Mouse (Mus musculus) heart, embryonic 10.5 days (tissue): ENCODE data around the gene Gramd4. TPM values are rescaled to one million over a fixed set of nuclear protein-coding genes. Genes with fewer than 3 reads are reported as not detected.
A peak's percentile ranks its signal among the peaks of the same experiment; 100 is the strongest.

Source experiments
- DNase-seq: peaks from one replicate; pipeline ENCODE4 v3.0.0-alpha.2; 2017; ENCODE audit warnings: low spot score
- H3K27ac ChIP-seq: fragments of 300-500 bp; sonication (generic); 2 replicates; pipeline ENCODE4 v1.5.1; 2016; ENCODE audit warnings: mild to moderate bottlenecking
- H3K27me3 ChIP-seq: fragments of 300-500 bp; sonication (generic); 2 replicates; pipeline ENCODE4 v1.6.1; 2016; ENCODE audit warnings: mild to moderate bottlenecking; ENCODE audit not compliant: poor library complexity, insufficient read depth, severe bottlenecking
- H3K36me3 ChIP-seq: fragments of 300-500 bp; sonication (generic); 2 replicates; pipeline ENCODE4 v1.6.1; 2016; ENCODE audit warnings: mild to moderate bottlenecking, moderate library complexity
- H3K4me1 ChIP-seq: fragments of 300-500 bp; sonication (generic); 2 replicates; pipeline ENCODE4 v1.6.1; 2016; ENCODE audit warnings: mild to moderate bottlenecking
- H3K4me3 ChIP-seq: fragments of 300-500 bp; sonication (generic); 2 replicates; pipeline ENCODE4 v1.5.1; 2016; ENCODE audit warnings: mild to moderate bottlenecking, moderate library complexity
- H3K9me3 ChIP-seq: fragments of 300-500 bp; sonication (generic); 2 replicates; pipeline ENCODE4 v1.6.1; 2016; ENCODE audit warnings: mild to moderate bottlenecking, moderate library complexity
- WGBS: fragments of 180-500 bp; shearing (Covaris S2); methylation state at CpG from one replicate; pipeline ENCODE4 v1.1.7; 2016; 5-methylcytosine and 5-hydroxymethylcytosine counted together
- polyA plus RNA-seq: library from polyadenylated mRNA; unstranded; fragments of >200 nt; fragmentation: Nextera tagmentation; extraction: Ambion mirVana; gene quantifications from 2 replicates; pipeline ENCODE4 v1.2.1, GENCODE M21; 2016

Gramd4 gene
- polyA plus RNA-seq, 1 experiment from 2014 or later, result 9.6 TPM

GRCm38 (mm10) chr15:86065367-86065766 lies 7.9 kb downstream of the Gramd4 start:
- H3K27ac ChIP-seq, result no peak overlapping the region
- peaks cover 4% of the 10 kb centered on the region; the same call in 1 of the 2 replicates for H3K36me3 ChIP-seq
- peaks cover 73% of the 10 kb centered on the region for H3K4me1 ChIP-seq
- no peaks in the 10 kb centered on the region for H3K27me3 ChIP-seq
- no peaks in the 10 kb centered on the region for H3K9me3 ChIP-seq
- no peak overlapping the region for H3K4me3 ChIP-seq
- WGBS, result 78% methylated on average over 4 of the region's 4 CpGs
- DNase-seq, result no peak

GRCm38 (mm10) chr15:86066836-86067580 lies 9.5 kb downstream of the Gramd4 start:
- H3K27ac ChIP-seq, result peak overlapping the region; percentile 31; the same call in 1 of the 2 replicates
- H3K4me1 ChIP-seq, result peaks cover 66% of the 10 kb centered on the region
- H3K27me3 ChIP-seq, result no peaks in the 10 kb centered on the region
- no peak overlapping the region for H3K4me3 ChIP-seq
- 52% methylated on average over 14 of the region's 14 CpGs for WGBS
- H3K9me3 ChIP-seq, result no peaks in the 10 kb centered on the region
- H3K36me3 ChIP-seq, result peaks cover 4% of the 10 kb centered on the region; the same call in 1 of the 2 replicates
- DNase-seq, result no peak

- no peak for DNase-seq
- Histone ChIP-seq H3K9me3 (no peaks in the 10 kb centered on the region), H3K4me1 (peaks cover 63% of the 10 kb centered on the region), H3K4me3 (no peak overlapping the region), H3K36me3 (peaks cover 4% of the 10 kb centered on the region; the same call in 1 of the 2 replicates), H3K27me3 (no peaks in the 10 kb centered on the region), H3K27ac (peak overlapping the region; percentile 31; the same call in 1 of the 2 replicates)
- whole genome bisulfite sequencing, result 36% methylated on average over 6 of the region's 6 CpGs
These were observed 10.1 kb downstream of the Gramd4 start for GRCm38 (mm10) chr15:86067581-86067910.

- peaks cover 4% of the 10 kb centered on the region; the same call in 1 of the 2 replicates for H3K36me3 ChIP-seq
- no peaks in the 10 kb centered on the region for H3K9me3 ChIP-seq
- H3K27me3 ChIP-seq, result no peaks in the 10 kb centered on the region
- H3K4me1 ChIP-seq, result peaks cover 59% of the 10 kb centered on the region
- H3K27ac ChIP-seq, result peak overlapping the region; percentile 31
- no peak for DNase-seq
- WGBS, result 91% methylated on average over 4 of the region's 4 CpGs
- H3K4me3 ChIP-seq, result no peak overlapping the region
These were observed 10.5 kb downstream of the Gramd4 start for GRCm38 (mm10) chr15:86067941-86068495.

- WGBS, result 73% methylated on average over 10 of the region's 10 CpGs
- Histone ChIP-seq H3K4me1 (peaks cover 69% of the 10 kb centered on the region), H3K27ac (no peak overlapping the region)
These were observed 11.7 kb downstream of the Gramd4 start for GRCm38 (mm10) chr15:86069011-86069791.

GRCm38 (mm10) chr15:86070368-86070767 lies 12.9 kb downstream of the Gramd4 start:
- peak overlapping the region; percentile 47; the same call in 1 of the 2 replicates for H3K27ac ChIP-seq
- H3K4me1 ChIP-seq, result peaks cover 65% of the 10 kb centered on the region
- WGBS, result 62% methylated on average over 11 of the region's 11 CpGs
- no peak for DNase-seq
- H3K36me3 ChIP-seq, result peaks cover 6% of the 10 kb centered on the region; the same call in 1 of the 2 replicates
- no peaks in the 10 kb centered on the region for H3K27me3 ChIP-seq
- H3K9me3 ChIP-seq, result no peaks in the 10 kb centered on the region
- no peak overlapping the region for H3K4me3 ChIP-seq

More at GRCm38 (mm10) chr15:86069011-86069791, 11.7 kb downstream of the Gramd4 start:
- Histone ChIP-seq H3K4me3 (no peak overlapping the region), H3K9me3 (no peaks in the 10 kb centered on the region), H3K36me3 (peaks cover 4% of the 10 kb centered on the region; the same call in 1 of the 2 replicates), H3K27me3 (no peaks in the 10 kb centered on the region)
- no peak for DNase-seq

GRCm38 (mm10) chr15:86071166-86071565 lies 13.7 kb downstream of the Gramd4 start:
- Histone ChIP-seq H3K36me3 (peaks cover 2% of the 10 kb centered on the region; the same call in 1 of the 2 replicates), H3K4me3 (no peak overlapping the region), H3K27ac (no peak overlapping the region), H3K27me3 (no peaks in the 10 kb centered on the region), H3K9me3 (no peaks in the 10 kb centered on the region), H3K4me1 (peaks cover 73% of the 10 kb centered on the region)
- WGBS, result 56% methylated on average over 1 of the region's 1 CpGs
- DNase-seq, result no peak

- WGBS, result 81% methylated on average over 16 of the region's 16 CpGs
- peak overlapping the region; percentile 47; the same call in 1 of the 2 replicates for H3K27ac ChIP-seq
These were observed 16.9 kb downstream of the Gramd4 start for GRCm38 (mm10) chr15:86074171-86074937.

GRCm38 (mm10) chr15:86075305-86076047 lies 18.0 kb downstream of the Gramd4 start:
- peaks cover 69% of the 10 kb centered on the region for H3K4me1 ChIP-seq
- no peak overlapping the region for H3K4me3 ChIP-seq
- H3K27me3 ChIP-seq, result no peaks in the 10 kb centered on the region
- 90% methylated on average over 20 of the region's 20 CpGs for WGBS
- peaks cover 2% of the 10 kb centered on the region; the same call in 1 of the 2 replicates for H3K36me3 ChIP-seq
- no peaks in the 10 kb centered on the region for H3K9me3 ChIP-seq
- DNase-seq, result no peak
- H3K27ac ChIP-seq, result 0 out of 2 replicates have a peak overlapping the region, but pooled peaks have one; percentile 30

More at GRCm38 (mm10) chr15:86074171-86074937, 16.9 kb downstream of the Gramd4 start:
- Histone ChIP-seq H3K9me3 (no peaks in the 10 kb centered on the region), H3K27me3 (no peaks in the 10 kb centered on the region), H3K36me3 (peaks cover 2% of the 10 kb centered on the region; the same call in 1 of the 2 replicates), H3K4me1 (peaks cover 70% of the 10 kb centered on the region), H3K4me3 (no peak overlapping the region)
- no peak for DNase-seq

GRCm38 (mm10) chr15:86076048-86076315 lies 18.5 kb downstream of the Gramd4 start:
- no peak overlapping the region for H3K4me3 ChIP-seq
- H3K36me3 ChIP-seq, result peaks cover 2% of the 10 kb centered on the region; the same call in 1 of the 2 replicates
- no peak for DNase-seq
- H3K9me3 ChIP-seq, result no peaks in the 10 kb centered on the region
- 0 out of 2 replicates have a peak overlapping the region, but pooled peaks have one; percentile 30 for H3K27ac ChIP-seq
- WGBS, result 61% methylated on average over 2 of the region's 2 CpGs
- H3K27me3 ChIP-seq, result no peaks in the 10 kb centered on the region
- H3K4me1 ChIP-seq, result peaks cover 67% of the 10 kb centered on the region

- peaks cover 68% of the 10 kb centered on the region for H3K4me1 ChIP-seq
- H3K27me3 ChIP-seq, result no peaks in the 10 kb centered on the region
These were observed 18.9 kb downstream of the Gramd4 start for GRCm38 (mm10) chr15:86076378-86076777.

More at GRCm38 (mm10) chr15:86076378-86076777, 18.9 kb downstream of the Gramd4 start:
- H3K9me3 ChIP-seq, result no peaks in the 10 kb centered on the region
- no peak overlapping the region for H3K4me3 ChIP-seq
- WGBS, result 73% methylated on average over 8 of the region's 8 CpGs
- no peak for DNase-seq
- no peak overlapping the region for H3K27ac ChIP-seq
- H3K36me3 ChIP-seq, result peaks cover 2% of the 10 kb centered on the region; the same call in 1 of the 2 replicates
